Mouse (Mus musculus) cerebellum, adult 11 months (tissue): ENCODE data around the gene Bcap31.
A peak's percentile ranks its signal among the peaks of the same experiment; 100 is the strongest.
"Not testable (repeated sequence)": the region's sequence is repeated elsewhere in the genome, so short reads cannot be mapped to it uniquely, and the experiment has no call there.

Source experiments
- DNase-seq: peaks from one replicate; pipeline ENCODE4 v3.0.0; 2022

The Bcap31 gene

GRCm38 (mm10) chrX:73716109-73716661 lies at the start of gene Bcap31, which contains the start of gene Abcd1:
Bcap31 (minus strand) TSS chrX:73716175.
Abcd1 (plus strand) TSS chrX:73716597.
- peak; percentile 84 for DNase-seq

GRCm38 (mm10) chrX:73765311-73765710 lies 49.3 kb upstream of the Bcap31 start:
- DNase-seq: no peak

- DNase-seq: peak; percentile 55
These were observed 42.8 kb upstream of the Bcap31 start for GRCm38 (mm10) chrX:73758611-73759290.

- no peak for DNase-seq
These were observed 40.6 kb upstream of the Bcap31 start, which contains the start of gene Plxnb3 for GRCm38 (mm10) chrX:73756334-73757140. Plxnb3 (plus strand) TSS chrX:73757090.

GRCm38 (mm10) chrX:73748977-73749376 lies 33.0 kb upstream of the Bcap31 start:
- DNase-seq: no peak

- no peak for DNase-seq
These were observed 29.0 kb upstream of the Bcap31 start for GRCm38 (mm10) chrX:73744774-73745481.

- DNase-seq: not testable (repeated sequence)
These were observed 23.9 kb upstream of the Bcap31 start for GRCm38 (mm10) chrX:73739841-73740240.

- DNase-seq: no peak
These were observed 23.2 kb upstream of the Bcap31 start for GRCm38 (mm10) chrX:73739151-73739550.

- DNase-seq: no peak
These were observed 22.2 kb upstream of the Bcap31 start for GRCm38 (mm10) chrX:73738155-73738554.

- no peak for DNase-seq
These were observed 14.9 kb upstream of the Bcap31 start for GRCm38 (mm10) chrX:73730908-73731307.

- DNase-seq: peak; percentile 27
These were observed 2.8 kb upstream of the Bcap31 start for GRCm38 (mm10) chrX:73718686-73719362.

GRCm38 (mm10) chrX:73718271-73718670 lies 2.3 kb upstream of the Bcap31 start:
- peak; percentile 10 for DNase-seq

- peak; percentile 19 for DNase-seq
These were observed 1.7 kb upstream of the Bcap31 start for GRCm38 (mm10) chrX:73717667-73718066.

GRCm38 (mm10) chrX:73716709-73717545 lies 952 bp upstream of the Bcap31 start:
- peak; percentile 28 for DNase-seq

- DNase-seq: peak; percentile 22
These were observed 383 bp downstream of the Bcap31 start for GRCm38 (mm10) chrX:73715476-73716108.

- no peak for DNase-seq
These were observed 15.5 kb downstream of the Bcap31 start for GRCm38 (mm10) chrX:73700472-73700871.

GRCm38 (mm10) chrX:73690917-73691629 lies 24.9 kb downstream of the Bcap31 start:
- peak; percentile 55 for DNase-seq

- no peak for DNase-seq
These were observed 30.3 kb downstream of the Bcap31 start for GRCm38 (mm10) chrX:73685629-73686028.

- DNase-seq: no peak
These were observed 31.0 kb downstream of the Bcap31 start for GRCm38 (mm10) chrX:73684978-73685377.

- no peak for DNase-seq
These were observed 31.8 kb downstream of the Bcap31 start for GRCm38 (mm10) chrX:73684156-73684555.
